Mouse (Mus musculus) cerebellum, adult 2 months (tissue): ENCODE results near the gene Cpt1c.

Experiments
- CTCF ChIP-seq: fragments of 200-500 bp; IDR thresholded peaks from 2 replicates; pipeline ENCODE4 v1.5.1; 2011; ENCODE audit warnings: low read depth, mild to moderate bottlenecking, control low read depth, low read length, moderate library complexity, borderline replicate concordance; ENCODE audit not compliant: insufficient read depth
- POLR2A ChIP-seq: fragments of 200-500 bp; IDR thresholded peaks from 2 replicates; pipeline ENCODE4 v1.6.1; 2011; ENCODE audit warnings: low read length, control low read depth, borderline replicate concordance; ENCODE audit not compliant: insufficient read depth

DNA sequence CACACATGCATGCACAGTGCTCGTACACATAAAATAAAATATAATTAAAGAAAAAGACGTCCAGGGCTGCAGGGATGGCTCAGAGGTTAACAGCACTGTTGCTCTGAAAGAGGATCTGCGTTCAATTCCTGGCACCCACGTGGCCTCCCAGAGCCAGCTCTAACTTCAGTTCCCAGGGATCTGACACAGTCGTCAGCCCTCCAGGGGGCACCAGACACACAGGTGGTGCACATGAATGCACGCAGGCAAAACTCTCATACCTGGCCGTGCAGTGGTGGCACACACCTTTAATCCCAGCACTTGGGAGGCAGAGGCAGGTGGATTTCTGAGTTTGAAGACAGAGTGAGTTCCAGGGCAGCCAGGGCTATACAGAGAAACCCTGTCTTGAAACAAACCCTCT, 8.7 kb downstream of the Cpt1c start:
- TF ChIP-seq POLR2A (no peak), CTCF (no peak)
